Mouse (Mus musculus) E14TG2a.4 (cell line): ENCODE measurements around the gene Dach2.

ENCODE experiments used
- CTCF ChIP-seq: conservative IDR thresholded peaks from 2 replicates; pipeline ENCODE4 v1.5.1; 2014; ENCODE audit warnings: low read length
- NANOG ChIP-seq: IDR thresholded peaks from 2 replicates; pipeline ENCODE4 v1.6.1; 2014; ENCODE audit warnings: borderline replicate concordance, low read length, mixed read lengths
- POU5F1 ChIP-seq: IDR thresholded peaks from 2 replicates; pipeline ENCODE4 v1.6.1; 2014; ENCODE audit warnings: low read length, borderline replicate concordance

GRCm38 (mm10) chrX:113408756-113409155 is 111.4 kb downstream of the Dach2 start:
- TF ChIP-seq CTCF (no peak), NANOG (no peak), POU5F1 (no peak)
